Mouse (Mus musculus) stomach, embryonic 16.5 days (tissue): ENCODE measurements around the gene Lyrm9. TPM values are rescaled to one million over a fixed set of nuclear protein-coding genes. Genes with fewer than 3 reads are reported as not detected.
A peak's percentile ranks its signal among the peaks of the same experiment; 100 is the strongest.

Experiments used
- ATAC-seq: fragments of 200-750 bp; cut with Nextera tagmentation; 2 replicates; pipeline ENCODE4 v1.8.0; 2017; ENCODE audit warnings: moderate number of reproducible peaks, moderate TSS enrichment; ENCODE audit not compliant: insufficient read depth, low FRiP score
- H3K27ac ChIP-seq: fragments of 300-500 bp; sonication (generic); 2 replicates; pipeline ENCODE4 v1.5.1; 2014; ENCODE audit warnings: low read length
- H3K27me3 ChIP-seq: fragments of 300-500 bp; sonication (generic); 2 replicates; pipeline ENCODE4 v1.6.1; 2014; ENCODE audit warnings: low read length, control low read depth, mixed read lengths; ENCODE audit not compliant: control insufficient read depth, insufficient read depth
- H3K36me3 ChIP-seq: fragments of 300-500 bp; sonication (generic); 2 replicates; pipeline ENCODE4 v1.6.1; 2014; ENCODE audit warnings: low read length; ENCODE audit not compliant: control insufficient read depth, insufficient read depth
- H3K4me1 ChIP-seq: fragments of 300-500 bp; sonication (generic); 2 replicates; pipeline ENCODE4 v1.6.1; 2014; ENCODE audit warnings: low read length, control low read depth, mixed read lengths; ENCODE audit not compliant: control insufficient read depth, insufficient read depth
- H3K4me2 ChIP-seq: fragments of 300-500 bp; sonication (generic); 2 replicates; pipeline ENCODE4 v1.6.1; 2014; ENCODE audit warnings: low read depth, low read length, mixed read lengths
- H3K4me3 ChIP-seq: fragments of 300-500 bp; sonication (generic); replicated peaks from 2 replicates; pipeline ENCODE4 v1.5.1; 2014; ENCODE audit warnings: mild to moderate bottlenecking, low read length
- H3K9ac ChIP-seq: fragments of 300-500 bp; sonication (generic); 2 replicates; pipeline ENCODE4 v1.6.1; 2014; ENCODE audit warnings: low read length
- H3K9me3 ChIP-seq: fragments of 300-500 bp; sonication (generic); replicated peaks from 2 replicates; pipeline ENCODE4 v1.6.1; 2016; ENCODE audit warnings: low read length, control low read depth; ENCODE audit not compliant: control insufficient read depth
- WGBS: fragments of 180-500 bp; shearing (Covaris S2); extraction: QIAGEN DNeasy Blood & Tissue Kit; methylation state at CpG from one replicate; pipeline ENCODE4 v1.1.7; 2014; 5-methylcytosine and 5-hydroxymethylcytosine counted together
- polyA plus RNA-seq: library from polyadenylated mRNA; unstranded; fragments of >200 nt; fragmentation: Nextera tagmentation; extraction: Ambion mirVana; gene quantifications from 2 replicates; pipeline ENCODE4 v1.2.1, GENCODE M21; 2015

The Lyrm9 gene
- polyA plus RNA-seq = 16.6 and 20.0 TPM in 2 replicates

GRCm38 (mm10) chr11:78826442-78827013, at the start of gene Lyrm9:
Lyrm9 (plus strand) TSS chr11:78826584.
- 0 out of 2 replicates have a peak within 1 kb of the TSS, but pooled peaks have one; percentile 13 for H3K27ac ChIP-seq
- peak within 1 kb of the TSS; percentile 67 for H3K4me3 ChIP-seq
- peaks cover 5% of the 10 kb centered on the region; the same call in 1 of the 2 replicates for H3K4me1 ChIP-seq
- ATAC-seq = peak; percentile 87
- no peaks in the 10 kb centered on the region for H3K36me3 ChIP-seq
- H3K27me3 ChIP-seq = no peaks in the 10 kb centered on the region
- no peaks in the 10 kb centered on the region for H3K9me3 ChIP-seq
- peak within 1 kb of the TSS; percentile 81 for H3K4me2 ChIP-seq
- peak within 1 kb of the TSS; percentile 83 for H3K9ac ChIP-seq
- under 1% methylated on average over 51 of the region's 51 CpGs for WGBS

GRCm38 (mm10) chr11:78777851-78778680, 48.3 kb upstream of the Lyrm9 start:
- H3K4me3 ChIP-seq = no peak overlapping the region
- no peaks in the 10 kb centered on the region for H3K9me3 ChIP-seq
- no peak for ATAC-seq
- H3K9ac ChIP-seq = no peak overlapping the region
- no peaks in the 10 kb centered on the region for H3K4me1 ChIP-seq
- WGBS = 50% methylated on average over 10 of the region's 10 CpGs
- H3K27me3 ChIP-seq = no peaks in the 10 kb centered on the region
- no peak overlapping the region for H3K27ac ChIP-seq
- H3K36me3 ChIP-seq = no peaks in the 10 kb centered on the region
- no peak overlapping the region for H3K4me2 ChIP-seq

- no peaks in the 10 kb centered on the region for H3K4me1 ChIP-seq
- no peak overlapping the region for H3K9ac ChIP-seq
- H3K4me2 ChIP-seq = no peak overlapping the region
- WGBS = over 99% methylated on average over 3 of the region's 3 CpGs
- no peaks in the 10 kb centered on the region for H3K9me3 ChIP-seq
- no peak for ATAC-seq
- no peak overlapping the region for H3K4me3 ChIP-seq
- H3K36me3 ChIP-seq = no peaks in the 10 kb centered on the region
- H3K27ac ChIP-seq = no peak overlapping the region
- no peaks in the 10 kb centered on the region for H3K27me3 ChIP-seq
These were observed 46.4 kb upstream of the Lyrm9 start for GRCm38 (mm10) chr11:78780002-78780401.

GRCm38 (mm10) chr11:78780571-78780970, 45.8 kb upstream of the Lyrm9 start:
- 79% methylated on average over 3 of the region's 3 CpGs for WGBS

GRCm38 (mm10) chr11:78782326-78782725, 44.1 kb upstream of the Lyrm9 start:
- ATAC-seq = no peak
- WGBS = 70% methylated on average over 5 of the region's 5 CpGs

More at GRCm38 (mm10) chr11:78780571-78780970, 45.8 kb upstream of the Lyrm9 start:
- H3K4me1 ChIP-seq = no peaks in the 10 kb centered on the region
- no peaks in the 10 kb centered on the region for H3K9me3 ChIP-seq
- no peak overlapping the region for H3K27ac ChIP-seq
- H3K36me3 ChIP-seq = no peaks in the 10 kb centered on the region
- no peak for ATAC-seq
- no peak overlapping the region for H3K4me3 ChIP-seq
- no peaks in the 10 kb centered on the region for H3K27me3 ChIP-seq
- H3K4me2 ChIP-seq = no peak overlapping the region
- no peak overlapping the region for H3K9ac ChIP-seq

GRCm38 (mm10) chr11:78782791-78783347, 43.5 kb upstream of the Lyrm9 start:
- H3K4me1 ChIP-seq = no peaks in the 10 kb centered on the region
- H3K4me3 ChIP-seq = no peak overlapping the region
- ATAC-seq = no peak
- H3K9me3 ChIP-seq = no peaks in the 10 kb centered on the region
- no peaks in the 10 kb centered on the region for H3K27me3 ChIP-seq
- WGBS = 73% methylated on average over 9 of the region's 9 CpGs
- H3K4me2 ChIP-seq = no peak overlapping the region
- no peaks in the 10 kb centered on the region for H3K36me3 ChIP-seq
- no peak overlapping the region for H3K27ac ChIP-seq
- no peak overlapping the region for H3K9ac ChIP-seq

More at GRCm38 (mm10) chr11:78782326-78782725, 44.1 kb upstream of the Lyrm9 start:
- Histone ChIP-seq H3K4me3 (no peak overlapping the region), H3K4me2 (no peak overlapping the region), H3K9ac (no peak overlapping the region), H3K27me3 (no peaks in the 10 kb centered on the region), H3K27ac (no peak overlapping the region), H3K36me3 (no peaks in the 10 kb centered on the region), H3K4me1 (no peaks in the 10 kb centered on the region), H3K9me3 (no peaks in the 10 kb centered on the region)

GRCm38 (mm10) chr11:78786013-78786431, 40.4 kb upstream of the Lyrm9 start:
- no peaks in the 10 kb centered on the region for H3K36me3 ChIP-seq
- H3K4me1 ChIP-seq = no peaks in the 10 kb centered on the region
- 25% methylated on average over 7 of the region's 7 CpGs for WGBS
- H3K27ac ChIP-seq = no peak overlapping the region
- no peaks in the 10 kb centered on the region for H3K27me3 ChIP-seq
- H3K4me3 ChIP-seq = no peak overlapping the region
- ATAC-seq = no peak
- no peak overlapping the region for H3K9ac ChIP-seq
- no peak overlapping the region for H3K4me2 ChIP-seq
- no peaks in the 10 kb centered on the region for H3K9me3 ChIP-seq

GRCm38 (mm10) chr11:78789370-78790060, 36.9 kb upstream of the Lyrm9 start:
- ATAC-seq = no peak
- no peak overlapping the region for H3K9ac ChIP-seq
- H3K4me2 ChIP-seq = no peak overlapping the region
- 81% methylated on average over 11 of the region's 11 CpGs for WGBS
- no peaks in the 10 kb centered on the region for H3K9me3 ChIP-seq
- H3K27me3 ChIP-seq = no peaks in the 10 kb centered on the region
- no peak overlapping the region for H3K4me3 ChIP-seq
- no peak overlapping the region for H3K27ac ChIP-seq
- no peaks in the 10 kb centered on the region for H3K36me3 ChIP-seq
- 0 out of 2 replicates have a peak, but pooled peaks cover 3% of the 10 kb centered on the region for H3K4me1 ChIP-seq
